Mouse (Mus musculus): ENCODE measurements around the gene Gm11077. TPM values are rescaled to one million over a fixed set of nuclear protein-coding genes. Genes with fewer than 3 reads are reported as not detected.

Gm11077 gene
- polyA plus RNA-seq (2012; rRNA removed): not detected in 2 replicates

GRCm38 (mm10) chr6:140729272-140729671 lies at the start of gene Gm11077:
Gene Gm11077, plus strand, starts transcription at chr6:140729284.
- Histone ChIP-seq H3K27ac (ENCODE audit: insufficient read depth, low read length) (no peak within 1 kb of the TSS), H3K27me3 (ENCODE audit: control insufficient read depth, insufficient read depth, low read length) (no peaks in the 10 kb centered on the region), H3K4me1 (ENCODE audit: control insufficient read depth, insufficient read depth, low read length) (no peaks in the 10 kb centered on the region; the same call in 1 of the 2 replicates), H3K4me3 (replicated peaks; ENCODE audit: insufficient read depth, low read depth, low read length) (no peak within 1 kb of the TSS)
- no peak for DNase-seq
- 74% methylated on average over 5 of the region's 5 CpGs for WGBS
- TF ChIP-seq POLR2A (IDR thresholded peaks at IDR 0.05; ENCODE audit: borderline replicate concordance, insufficient read depth, low read length) (no peak), CTCF (IDR thresholded peaks at IDR 0.05; ENCODE audit: borderline replicate concordance, insufficient read depth, low read depth, low read length) (no peak)

- H3K27ac ChIP-seq (ENCODE audit: insufficient read depth, low read length): no peak overlapping the region
- DNase-seq: no peak
- H3K27me3 ChIP-seq (ENCODE audit: control insufficient read depth, insufficient read depth, low read length): no peaks in the 10 kb centered on the region
- no peak overlapping the region for H3K4me3 ChIP-seq (replicated peaks; ENCODE audit: insufficient read depth, low read depth, low read length)
- WGBS: 80% methylated on average over 7 of the region's 7 CpGs
- peaks cover 17% of the 10 kb centered on the region; the same call in 1 of the 2 replicates for H3K4me1 ChIP-seq (ENCODE audit: control insufficient read depth, insufficient read depth, low read length)
- no peak for TF ChIP-seq POLR2A (IDR thresholded peaks at IDR 0.05; ENCODE audit: borderline replicate concordance, insufficient read depth, low read length)
- TF ChIP-seq CTCF (IDR thresholded peaks at IDR 0.05; ENCODE audit: borderline replicate concordance, insufficient read depth, low read depth, low read length): no peak
These were observed 48.4 kb upstream of the Gm11077 start for GRCm38 (mm10) chr6:140680713-140681112.

GRCm38 (mm10) chr6:140682829-140683228 lies 46.3 kb upstream of the Gm11077 start:
- no peak for DNase-seq
- no peaks in the 10 kb centered on the region for H3K27me3 ChIP-seq (ENCODE audit: control insufficient read depth, insufficient read depth, low read length)
- H3K4me3 ChIP-seq (replicated peaks; ENCODE audit: insufficient read depth, low read depth, low read length): no peak overlapping the region
- 69% methylated on average over 13 of the region's 13 CpGs for WGBS
- H3K27ac ChIP-seq (ENCODE audit: insufficient read depth, low read length): no peak overlapping the region
- H3K4me1 ChIP-seq (ENCODE audit: control insufficient read depth, insufficient read depth, low read length): peaks cover 8% of the 10 kb centered on the region; the same call in 1 of the 2 replicates
- no peak for TF ChIP-seq CTCF (IDR thresholded peaks at IDR 0.05; ENCODE audit: borderline replicate concordance, insufficient read depth, low read depth, low read length)
- TF ChIP-seq POLR2A (IDR thresholded peaks at IDR 0.05; ENCODE audit: borderline replicate concordance, insufficient read depth, low read length): no peak

- 94% methylated on average over 11 of the region's 11 CpGs for WGBS
- H3K27ac ChIP-seq (ENCODE audit: insufficient read depth, low read length): no peak overlapping the region
These were observed 44.7 kb upstream of the Gm11077 start for GRCm38 (mm10) chr6:140684403-140684802.

GRCm38 (mm10) chr6:140689617-140690404 lies 39.3 kb upstream of the Gm11077 start:
- DNase-seq: peak in 1 of 2 experiments; percentile 78
- WGBS: 39% methylated on average over 16 of the region's 16 CpGs
- Histone ChIP-seq H3K4me1 (ENCODE audit: control insufficient read depth, insufficient read depth, low read length) (peaks cover 5% of the 10 kb centered on the region), H3K4me3 (replicated peaks; ENCODE audit: insufficient read depth, low read depth, low read length) (no peak overlapping the region), H3K27ac (ENCODE audit: insufficient read depth, low read length) (no peak overlapping the region), H3K27me3 (ENCODE audit: control insufficient read depth, insufficient read depth, low read length) (no peaks in the 10 kb centered on the region)
- TF ChIP-seq POLR2A (IDR thresholded peaks at IDR 0.05; ENCODE audit: borderline replicate concordance, insufficient read depth, low read length) (no peak), CTCF (IDR thresholded peaks at IDR 0.05; ENCODE audit: borderline replicate concordance, insufficient read depth, low read depth, low read length) (no peak)

More at GRCm38 (mm10) chr6:140684403-140684802, 44.7 kb upstream of the Gm11077 start:
- Histone ChIP-seq H3K4me1 (ENCODE audit: control insufficient read depth, insufficient read depth, low read length) (peaks cover 6% of the 10 kb centered on the region; the same call in 1 of the 2 replicates), H3K27me3 (ENCODE audit: control insufficient read depth, insufficient read depth, low read length) (no peaks in the 10 kb centered on the region), H3K4me3 (replicated peaks; ENCODE audit: insufficient read depth, low read depth, low read length) (no peak overlapping the region)
- no peak for DNase-seq
- no peak for TF ChIP-seq POLR2A (IDR thresholded peaks at IDR 0.05; ENCODE audit: borderline replicate concordance, insufficient read depth, low read length)

GRCm38 (mm10) chr6:140692160-140692559 lies 36.9 kb upstream of the Gm11077 start:
- TF ChIP-seq POLR2A (IDR thresholded peaks at IDR 0.05; ENCODE audit: borderline replicate concordance, insufficient read depth, low read length) (no peak), CTCF (IDR thresholded peaks at IDR 0.05; ENCODE audit: borderline replicate concordance, insufficient read depth, low read depth, low read length) (no peak)
- 92% methylated on average over 6 of the region's 6 CpGs for WGBS
- Histone ChIP-seq H3K4me3 (replicated peaks; ENCODE audit: insufficient read depth, low read depth, low read length) (no peak overlapping the region), H3K27ac (ENCODE audit: insufficient read depth, low read length) (no peak overlapping the region), H3K27me3 (ENCODE audit: control insufficient read depth, insufficient read depth, low read length) (no peaks in the 10 kb centered on the region), H3K4me1 (ENCODE audit: control insufficient read depth, insufficient read depth, low read length) (peaks cover 19% of the 10 kb centered on the region)
- DNase-seq: no peak

- DNase-seq: peak in 1 of 2 experiments; percentile 50
- TF ChIP-seq CTCF (IDR thresholded peaks at IDR 0.05; ENCODE audit: borderline replicate concordance, insufficient read depth, low read depth, low read length) (no peak), POLR2A (IDR thresholded peaks at IDR 0.05; ENCODE audit: borderline replicate concordance, insufficient read depth, low read length) (no peak)
- no peaks in the 10 kb centered on the region for H3K27me3 ChIP-seq (ENCODE audit: control insufficient read depth, insufficient read depth, low read length)
- H3K27ac ChIP-seq (ENCODE audit: insufficient read depth, low read length): no peak overlapping the region
- H3K4me1 ChIP-seq (ENCODE audit: control insufficient read depth, insufficient read depth, low read length): peaks cover 14% of the 10 kb centered on the region
- WGBS: 23% methylated on average over 12 of the region's 12 CpGs
- H3K4me3 ChIP-seq (replicated peaks; ENCODE audit: insufficient read depth, low read depth, low read length): no peak overlapping the region
These were observed 32.7 kb upstream of the Gm11077 start for GRCm38 (mm10) chr6:140696192-140696879.

Data from cerebellum, adult 2 months (tissue).